Mouse (Mus musculus) left cerebral cortex, postnatal 14 days (tissue): Measurements from ENCODE around the gene Sppl2b. TPM values are rescaled to one million over a fixed set of nuclear protein-coding genes. Genes with fewer than 3 reads are reported as not detected.
"Not testable (repeated sequence)": the region's sequence is repeated elsewhere in the genome, so short reads cannot be mapped to it uniquely, and the experiment has no call there.

Experiments
- DNase-seq, 2 experiments: peaks; one replicate each; pipeline ENCODE4 v3.0.0; 2021 to 2022; ENCODE audit warnings: low spot score in 2 of 2, mixed read lengths in 1 of 2
- intact Hi-C: fragments of 180-260 bp; cut with DNase I; formaldehyde crosslinking; loops from one replicate; pipeline ENCODE4 v1.15.1; 2025
- total RNA-seq, 2 experiments: library from RNA; stranded (reverse); gene quantifications; 2 replicates each; pipeline ENCODE4 v1.2.3; 2021

Sppl2b gene
- total RNA-seq, 2 experiments from 2014 or later = 81.8 to 89.3 TPM

DNA sequence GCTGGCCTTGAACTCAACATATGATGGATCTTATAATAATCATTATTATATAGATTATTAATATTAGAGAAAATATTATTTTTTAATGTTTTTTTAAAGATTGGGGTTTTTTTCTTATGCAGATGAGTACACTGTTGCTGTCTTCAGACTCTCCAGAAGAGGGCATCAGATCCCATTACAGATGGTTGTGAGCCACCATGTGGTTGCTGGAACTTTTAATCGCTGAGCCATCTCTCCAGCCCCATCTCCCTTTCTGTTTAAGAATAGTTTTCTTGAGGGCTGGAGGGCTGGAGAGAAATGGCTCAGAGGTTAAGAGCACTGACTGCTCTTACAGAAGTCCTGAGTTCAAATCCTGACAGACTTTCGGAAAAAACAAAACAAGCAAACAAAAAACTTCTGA lies 33.1 kb upstream of the Sppl2b start:
- no peak for DNase-seq
- intact Hi-C loops = no loop called here

DNA sequence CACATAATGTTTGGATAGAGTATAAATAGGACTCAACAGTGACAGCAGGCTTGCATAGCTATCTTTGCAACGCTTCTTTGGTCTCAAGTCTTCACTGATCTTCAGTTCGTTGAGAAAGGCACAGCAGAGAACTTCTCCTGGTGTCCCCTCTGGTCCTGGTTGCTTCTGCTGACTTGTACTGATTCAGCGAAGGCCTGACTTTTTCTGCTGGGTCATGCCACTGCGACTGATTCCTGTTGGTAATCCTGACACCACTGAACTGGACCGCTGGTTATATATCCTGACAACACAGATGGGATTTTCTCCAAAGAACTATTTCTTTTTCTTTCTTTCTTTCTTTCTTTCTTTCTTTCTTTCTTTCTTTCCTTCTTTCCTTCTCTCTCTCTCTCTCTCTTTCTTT lies 32.5 kb upstream of the Sppl2b start:
- no peak for DNase-seq
- intact Hi-C loops = no loop called here

DNA sequence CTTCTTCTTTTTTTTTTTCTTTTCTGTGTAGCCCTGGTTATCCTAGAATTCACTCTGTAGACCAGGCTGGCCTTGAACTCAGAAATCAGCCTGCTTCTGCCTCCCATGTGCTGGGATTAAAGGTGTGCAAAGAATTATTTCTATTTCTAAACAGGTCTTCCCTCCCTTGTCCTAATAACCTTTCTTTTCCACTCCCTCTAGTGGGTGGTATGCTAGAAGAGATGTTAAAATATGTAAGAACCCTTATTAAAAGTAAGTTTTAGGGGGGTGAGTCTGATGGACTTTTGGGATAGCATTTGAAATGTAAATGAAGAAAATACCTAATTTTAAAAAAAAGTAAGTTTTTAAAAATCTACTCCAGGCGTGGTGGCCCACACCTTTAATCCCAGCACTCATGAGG lies 31.8 kb upstream of the Sppl2b start:
- DNase-seq = no peak
- intact Hi-C loops = no loop called here

DNA sequence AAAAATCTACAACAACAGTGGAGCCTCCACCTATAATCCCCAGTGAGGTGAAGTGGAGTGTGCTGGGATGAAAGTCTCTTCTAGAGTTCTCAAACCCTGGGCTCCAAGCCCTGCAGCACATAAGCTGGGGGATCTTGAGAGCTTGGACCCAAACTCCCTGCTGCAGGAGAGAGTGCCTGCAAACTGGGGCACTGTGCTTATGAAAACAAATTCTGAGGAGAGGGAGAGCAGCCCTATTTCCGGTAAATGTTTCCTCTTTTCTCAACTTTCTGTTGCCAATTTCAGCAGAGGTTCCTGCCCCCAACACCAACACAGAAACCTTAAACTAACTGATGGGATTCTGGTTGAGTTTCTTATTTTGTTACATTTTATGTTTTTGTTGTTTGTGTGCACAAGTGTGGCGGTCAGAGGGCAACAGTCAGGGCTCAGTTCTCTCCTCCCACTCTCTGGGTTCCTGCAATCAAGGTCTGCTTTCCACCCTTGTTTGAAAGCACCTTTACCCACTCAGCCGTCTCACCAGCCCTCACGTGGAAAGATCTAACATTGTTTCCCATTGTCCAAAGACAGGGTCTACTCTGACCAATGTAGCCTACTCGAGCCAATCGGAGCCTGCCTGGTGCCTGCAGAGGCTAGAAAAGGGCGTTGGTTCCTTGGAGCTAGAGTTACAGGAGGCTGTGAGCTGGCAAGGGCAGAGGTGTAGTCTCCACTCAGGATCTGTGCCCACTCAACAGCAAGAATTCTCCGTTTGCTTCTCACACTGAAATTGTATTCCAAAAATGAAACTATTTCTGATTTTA lies 31.0 kb upstream of the Sppl2b start:
- intact Hi-C loops = no loop called here
- DNase-seq = no peak

DNA sequence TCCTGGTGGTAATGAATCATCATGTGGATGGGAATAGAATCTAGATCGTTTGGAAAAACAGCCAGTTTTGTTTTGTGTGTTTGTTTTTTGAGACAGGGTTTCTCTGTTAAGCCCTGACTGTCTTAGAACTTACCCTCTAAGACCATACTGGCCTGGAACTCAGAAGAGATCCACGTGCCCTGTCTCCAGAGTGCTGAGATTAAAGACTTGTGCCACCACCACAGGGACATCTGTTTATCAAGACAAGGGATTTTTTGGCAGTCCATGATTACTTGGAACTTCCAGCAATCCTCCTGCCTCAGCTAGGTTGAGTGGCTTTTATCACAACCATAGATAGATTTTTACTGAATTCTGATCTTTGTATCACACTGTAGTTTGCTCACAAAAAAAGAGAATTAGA lies 30.2 kb upstream of the Sppl2b start:
- DNase-seq = no peak
- intact Hi-C loops = loop anchor here (5.0 kb wide), 1 partner anchor 52 kb away; no protein-coding TSS in a partner anchor

DNA sequence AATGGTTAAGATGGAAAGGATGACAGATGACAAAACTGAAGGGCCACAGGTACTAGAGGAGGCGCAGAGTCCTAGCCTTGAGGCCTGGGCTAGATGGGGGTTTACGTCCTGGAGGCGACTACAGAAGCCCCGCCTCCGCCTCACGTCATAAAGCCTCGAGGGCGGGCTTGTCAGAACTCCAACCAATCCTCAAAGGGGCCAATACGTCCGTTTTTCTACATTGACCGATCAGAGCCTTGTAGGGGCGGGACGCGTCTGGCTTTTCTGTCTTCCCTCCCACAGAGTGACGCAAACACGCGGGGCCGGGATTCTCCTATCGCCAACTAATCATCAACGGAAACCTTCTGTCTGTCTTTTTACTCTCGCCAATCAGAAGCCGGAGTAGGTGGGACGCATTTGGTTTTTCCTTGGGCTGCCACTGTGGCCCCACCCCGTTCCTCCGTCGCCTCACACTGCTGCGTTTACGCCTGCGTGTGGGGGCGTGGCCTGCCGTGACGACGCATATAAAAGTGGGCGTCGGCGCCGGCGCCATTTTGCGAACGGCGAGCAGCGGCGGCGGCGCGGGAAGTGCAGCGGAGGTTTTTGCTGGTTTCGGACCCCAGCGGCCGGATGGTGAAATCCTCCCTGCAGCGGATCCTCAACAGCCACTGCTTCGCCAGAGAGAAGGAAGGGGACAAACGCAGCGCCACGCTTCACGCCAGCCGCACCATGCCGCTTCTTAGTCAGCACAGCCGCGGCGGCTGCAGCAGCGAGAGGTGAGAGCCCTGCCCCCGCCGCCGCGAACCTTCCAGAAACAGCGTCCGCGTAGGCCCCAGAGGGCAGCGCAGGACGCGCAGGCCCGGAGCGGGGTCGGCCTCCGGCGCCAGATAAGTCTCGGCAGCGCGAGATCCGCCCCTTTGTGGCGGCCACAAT lies 28.7 kb upstream of the Sppl2b start, which contains the start of gene Oaz1:
TSS of gene Oaz1 (plus strand) at position 506 of the 912 bp plus-strand sequence.
- peak; percentile 99 to 100 for DNase-seq
- intact Hi-C loops = loop anchor here (5.0 kb wide), 1 partner anchor 51 kb away; no protein-coding TSS in a partner anchor

DNA sequence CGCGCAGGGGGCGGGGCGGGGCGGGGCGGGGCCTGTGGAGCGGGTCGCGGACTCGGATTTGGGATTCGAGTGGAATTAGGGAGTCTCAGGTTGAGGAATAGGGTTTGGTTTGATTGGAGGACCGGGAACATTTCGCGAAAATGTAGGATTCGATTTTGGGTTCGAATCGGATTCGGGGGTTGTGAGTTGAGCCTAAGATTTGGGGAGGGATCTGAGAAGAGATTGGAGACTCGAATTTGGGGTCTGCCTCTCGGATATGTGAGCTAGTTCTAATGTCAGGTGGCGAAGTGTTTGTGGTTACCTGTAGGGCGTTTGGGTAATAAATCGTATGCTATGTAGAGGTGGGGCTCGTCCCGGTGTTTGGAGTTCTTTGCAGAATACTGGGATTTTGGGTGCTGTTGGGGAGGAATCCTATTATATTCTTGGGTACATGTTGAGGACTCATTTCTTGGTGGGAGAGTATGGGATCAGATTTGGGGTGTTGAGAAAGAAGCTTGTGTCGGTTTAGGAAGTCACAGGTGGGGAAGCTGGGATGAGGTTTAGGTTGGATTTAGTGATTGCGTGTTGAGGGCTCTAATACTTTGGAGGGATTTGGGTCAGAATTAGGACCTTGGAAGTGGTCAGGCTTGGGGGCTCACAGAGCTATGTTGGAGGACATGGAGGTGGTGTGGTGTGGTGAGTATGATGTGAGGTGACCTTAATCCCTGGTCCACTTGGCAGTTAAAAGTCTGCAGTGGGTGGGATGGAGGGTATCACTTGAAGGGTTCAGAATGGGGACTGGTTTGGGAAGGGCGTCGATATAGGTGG lies 27.8 kb upstream of the Sppl2b start:
- DNase-seq = no peak
- intact Hi-C loops = loop anchor here (5.0 kb wide), 1 partner anchor 50 kb away; no protein-coding TSS in a partner anchor

DNA sequence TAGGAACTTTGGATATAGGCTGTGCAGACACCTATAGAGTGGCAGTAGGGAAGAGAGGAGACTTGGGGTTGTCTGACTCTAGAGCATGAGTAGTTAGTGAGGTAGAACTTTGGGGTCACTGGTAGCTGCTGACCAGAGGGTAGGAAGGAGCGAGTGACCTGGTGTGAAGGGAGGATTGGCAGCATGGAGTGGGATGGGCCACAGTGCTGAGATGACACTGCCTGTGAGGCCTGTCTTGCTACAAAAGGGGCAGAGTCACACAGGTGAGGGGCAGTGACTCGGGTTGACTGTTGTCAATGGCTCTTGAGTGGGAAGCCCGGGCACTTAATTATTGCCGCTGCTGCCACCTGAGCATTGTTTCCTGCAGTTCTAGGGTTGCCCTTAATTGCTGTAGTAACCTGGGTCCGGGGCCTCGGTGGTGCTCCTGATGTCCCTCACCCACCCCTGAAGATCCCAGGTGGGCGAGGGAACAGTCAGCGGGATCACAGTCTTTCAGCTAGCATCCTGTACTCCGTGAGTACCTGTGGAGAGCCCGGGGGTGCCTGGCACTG lies 27.1 kb upstream of the Sppl2b start:
- intact Hi-C loops = loop anchor here (5.0 kb wide), 1 partner anchor 49 kb away; no protein-coding TSS in a partner anchor
- no peak for DNase-seq

DNA sequence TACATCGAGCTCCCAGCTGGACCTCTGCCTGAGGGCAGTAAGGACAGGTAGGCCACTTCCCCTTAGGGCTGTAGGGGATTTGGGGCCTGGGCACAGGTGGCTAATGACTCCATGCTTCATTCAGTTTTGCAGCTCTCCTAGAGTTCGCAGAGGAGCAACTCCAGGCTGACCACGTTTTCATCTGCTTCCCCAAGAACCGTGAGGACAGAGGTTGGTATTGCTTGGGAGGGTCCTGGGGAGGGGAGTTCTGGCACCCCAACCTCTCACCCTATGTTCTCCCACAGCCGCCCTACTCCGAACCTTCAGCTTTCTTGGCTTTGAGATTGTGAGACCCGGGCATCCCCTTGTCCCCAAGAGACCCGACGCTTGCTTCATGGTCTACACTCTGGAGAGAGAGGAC lies 26.5 kb upstream of the Sppl2b start:
- not testable (repeated sequence) for DNase-seq
- intact Hi-C loops = loop anchor here (5.0 kb wide), 1 partner anchor 49 kb away; no protein-coding TSS in a partner anchor

DNA sequence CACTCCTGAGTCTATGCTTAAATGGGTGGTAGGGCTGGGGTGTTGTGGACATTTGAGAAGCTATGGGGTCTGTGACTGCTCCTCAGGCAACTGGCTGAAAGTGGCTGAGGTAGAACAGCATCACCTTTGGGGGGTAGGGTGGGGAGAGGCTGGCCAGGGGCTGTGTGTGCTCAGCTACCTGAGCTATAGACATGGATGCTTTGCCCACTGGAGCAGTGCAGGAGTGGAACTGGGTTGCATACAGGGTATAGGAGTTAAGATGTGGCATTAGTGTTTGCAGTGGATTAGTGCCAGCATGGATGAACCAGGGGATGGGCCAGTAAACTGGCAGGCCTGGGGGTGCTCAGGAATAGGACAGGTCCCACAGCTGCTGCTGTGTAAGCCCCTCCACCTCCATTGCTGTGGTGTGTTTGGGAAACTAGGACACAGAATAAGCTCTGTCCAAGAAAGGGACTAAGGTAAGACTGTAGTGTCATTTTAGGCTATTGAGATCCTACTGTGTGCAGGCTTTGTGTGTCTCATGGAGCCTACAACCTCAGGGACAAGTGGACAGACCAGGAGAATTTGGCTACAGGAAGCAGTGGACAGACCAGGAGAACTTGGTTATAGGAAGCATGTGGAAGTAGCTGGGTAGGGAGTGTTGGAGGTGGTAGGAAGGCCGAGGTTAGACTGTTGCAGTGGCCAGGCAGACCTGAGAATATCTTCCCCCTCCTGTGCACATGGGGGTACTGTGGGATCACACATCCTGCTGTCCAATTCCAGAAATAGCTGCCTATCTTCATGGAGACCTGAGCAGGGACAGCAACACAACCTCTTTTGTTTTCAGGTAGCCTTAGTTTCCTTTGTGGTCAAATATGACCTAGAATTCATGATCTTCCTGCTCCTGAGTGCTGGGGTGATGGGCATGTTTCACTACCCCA lies 25.5 kb upstream of the Sppl2b start:
- DNase-seq = no peak
- intact Hi-C loops = loop anchor here (5.0 kb wide), 2 partner anchors 48 to 168 kb away; no protein-coding TSS in a partner anchor

DNA sequence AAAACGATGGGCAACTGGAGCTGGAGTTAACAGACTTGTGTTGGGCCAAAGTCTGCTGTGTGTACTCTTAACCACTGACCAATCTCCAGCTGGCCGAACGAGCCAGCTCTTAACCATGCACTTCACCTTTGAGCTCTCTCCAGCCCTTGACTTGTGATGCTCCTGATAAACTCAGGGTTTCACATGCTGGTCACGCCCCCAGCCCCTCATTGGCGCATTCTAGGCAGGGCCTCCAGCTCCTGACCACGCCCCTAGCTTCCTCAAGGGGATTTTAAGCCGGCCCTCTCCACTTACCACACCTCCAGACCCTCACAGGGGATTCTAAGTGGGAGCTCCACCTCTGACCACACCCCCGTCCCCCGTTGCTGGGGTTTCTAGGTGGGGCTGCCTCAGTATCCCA lies 23.9 kb upstream of the Sppl2b start:
- no peak for DNase-seq
- intact Hi-C loops = loop anchor here (5.0 kb wide), 1 partner anchor 166 kb away; no protein-coding TSS in a partner anchor

DNA sequence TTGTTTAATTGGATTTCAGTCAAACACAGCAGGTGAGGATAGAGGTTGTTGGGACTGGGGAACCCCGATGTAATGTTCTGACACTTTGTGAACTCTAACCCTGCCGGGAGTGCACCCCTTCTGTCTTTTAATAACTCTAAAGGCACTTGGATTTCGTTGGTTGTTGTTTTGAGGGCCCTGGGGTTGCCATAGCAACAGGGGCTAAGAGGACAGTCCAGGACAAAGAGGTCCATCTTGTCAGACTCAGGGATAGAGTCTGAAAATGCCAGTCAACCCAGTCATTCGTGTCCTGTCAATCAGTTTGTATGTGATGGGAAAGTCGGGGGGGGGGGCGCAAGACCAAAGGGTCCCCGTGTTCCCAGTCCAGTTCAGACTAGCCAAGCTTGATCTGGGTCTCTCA lies 22.3 kb upstream of the Sppl2b start:
- intact Hi-C loops = loop anchor here (5.0 kb wide), 1 partner anchor 164 kb away; no protein-coding TSS in a partner anchor
- no peak for DNase-seq

DNA sequence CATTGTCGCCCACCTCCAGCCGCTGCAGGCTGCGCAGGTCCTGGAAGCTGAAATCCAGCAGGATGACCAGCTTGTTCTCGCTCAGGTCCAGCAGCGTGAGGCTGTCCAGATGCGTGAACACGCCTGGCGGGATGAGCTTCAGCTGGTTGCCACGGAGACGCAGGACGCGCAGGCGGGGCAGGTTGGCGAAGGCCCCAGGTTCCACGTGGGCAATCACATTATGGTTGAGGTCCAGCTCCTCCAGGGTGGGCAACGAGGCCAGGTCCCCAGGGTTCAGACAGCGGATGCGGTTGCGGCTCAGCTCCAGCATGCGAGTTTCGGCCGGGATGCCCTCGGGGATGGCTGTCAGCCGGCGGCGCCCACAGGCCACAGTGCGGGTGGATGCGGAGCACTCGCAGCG lies 19.5 kb upstream of the Sppl2b start:
- intact Hi-C loops = no loop called here

DNA sequence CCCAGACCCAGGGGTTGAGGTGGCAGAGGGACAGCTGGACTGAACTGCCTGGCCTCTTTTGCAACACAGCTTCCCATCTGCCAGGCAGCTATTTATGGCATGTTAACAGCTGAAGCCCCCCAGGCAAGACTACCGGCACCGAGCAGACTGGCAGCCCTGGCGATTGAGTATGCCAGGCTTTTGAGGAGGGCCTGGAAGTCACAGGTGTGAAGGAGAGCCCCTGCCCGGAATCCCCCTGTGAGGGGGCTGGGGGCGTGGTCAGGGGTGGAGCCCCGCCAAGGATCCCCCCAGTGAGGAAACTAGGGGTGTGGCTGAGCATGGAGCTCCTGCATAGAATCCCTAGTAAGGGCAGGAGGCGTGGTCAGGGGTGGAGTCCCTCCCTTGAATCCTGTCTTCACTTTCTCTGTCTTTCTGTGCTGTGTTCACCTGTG lies 18.1 kb upstream of the Sppl2b start:
- intact Hi-C loops = no loop called here
- DNase-seq = no peak

More for the DNA sequence above, 19.5 kb upstream of the Sppl2b start:
- DNase-seq = no peak

DNA sequence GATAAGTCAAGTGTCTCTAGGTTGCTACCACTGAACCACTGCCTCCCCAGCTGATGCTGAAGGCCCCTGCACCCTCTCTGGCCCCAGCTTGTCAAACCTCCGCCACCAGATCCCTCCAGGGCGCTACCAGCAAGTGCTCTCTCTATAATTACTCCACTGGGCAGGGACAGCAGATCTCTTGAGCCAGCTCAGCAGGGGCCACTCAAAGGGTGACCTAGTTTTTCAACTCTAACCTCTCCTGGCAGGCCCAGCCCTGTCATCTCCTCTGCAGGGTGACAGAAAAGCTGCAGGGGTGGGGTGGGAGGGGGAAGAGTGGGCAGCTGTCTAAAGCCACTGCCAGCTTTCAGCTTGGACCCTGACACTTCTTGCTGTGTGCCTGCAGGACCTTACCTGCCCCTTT lies 17.2 kb upstream of the Sppl2b start:
- intact Hi-C loops = no loop called here
- no peak for DNase-seq

DNA sequence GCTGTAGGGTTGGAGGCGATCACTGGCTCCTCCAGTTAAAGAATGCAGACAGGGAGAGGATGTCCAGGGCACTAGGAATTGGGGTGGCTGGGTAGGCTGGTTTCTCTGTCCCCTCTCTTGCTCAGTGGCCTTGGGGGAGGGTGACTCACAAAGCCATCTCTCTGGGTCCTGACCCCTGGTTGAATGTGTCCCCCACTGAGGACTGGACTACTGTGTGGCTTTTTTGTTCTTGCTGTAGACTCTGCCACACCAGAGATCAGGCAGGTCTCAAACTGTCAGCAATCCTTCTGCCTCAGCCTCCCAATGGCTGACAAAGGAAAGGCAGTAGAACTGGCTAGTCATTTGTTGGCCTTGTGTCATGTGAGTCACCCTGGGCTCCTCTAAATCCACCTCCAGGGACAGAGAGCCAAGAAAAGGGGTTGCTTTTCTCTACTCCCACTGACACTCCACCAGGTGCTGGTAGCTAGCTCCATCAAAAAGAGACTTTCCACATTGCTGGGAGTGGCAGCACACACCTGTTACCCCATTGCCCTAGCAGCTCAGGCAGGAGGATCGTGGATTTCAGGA lies 16.6 kb upstream of the Sppl2b start:
- no peak for DNase-seq
- intact Hi-C loops = no loop called here

DNA sequence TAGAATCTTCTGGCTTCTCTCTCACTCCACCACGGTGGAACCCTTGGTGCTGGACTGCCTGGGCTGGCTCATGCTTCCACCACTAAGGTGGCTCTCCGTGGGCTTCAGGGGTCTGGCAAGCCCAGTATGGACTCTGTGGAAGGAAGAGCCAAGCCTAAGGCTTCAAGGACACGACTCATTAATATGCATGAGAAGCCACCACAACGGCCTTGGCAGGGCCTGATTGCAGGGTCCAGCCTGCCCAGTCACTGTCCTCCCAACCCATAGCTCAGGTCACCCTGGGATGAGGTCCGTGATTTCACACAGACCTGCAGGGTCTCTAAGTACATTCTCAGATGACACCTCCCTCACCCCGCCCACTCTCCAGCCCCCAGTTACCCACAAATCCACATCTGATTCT lies 15.2 kb upstream of the Sppl2b start:
- intact Hi-C loops = no loop called here
- DNase-seq = no peak

DNA sequence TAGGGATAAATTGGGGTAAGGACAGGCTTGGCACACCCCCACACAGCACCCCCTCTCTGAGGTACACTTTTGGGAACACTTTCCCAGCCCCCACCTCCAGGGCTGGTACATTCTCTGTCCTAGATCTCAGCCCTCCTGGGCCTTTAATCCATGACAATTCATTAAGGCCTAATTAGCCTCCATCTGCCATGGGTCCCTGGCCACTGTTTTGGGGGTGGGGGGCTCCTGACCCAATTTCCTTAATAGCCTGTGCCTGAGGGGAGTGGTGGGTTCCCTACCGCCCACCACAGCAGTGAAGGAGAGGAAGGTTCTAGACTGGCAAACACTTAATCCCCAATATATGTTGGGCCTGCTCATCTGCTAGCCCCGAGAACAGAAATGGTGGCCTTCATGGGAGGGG lies 13.4 kb upstream of the Sppl2b start:
- intact Hi-C loops = no loop called here
- no peak for DNase-seq
